Mouse (Mus musculus) urinary bladder, postnatal 4 days (tissue): ENCODE results near the gene Pam16.

Experiments
- DNase-seq, 2 experiments: peaks; one replicate each; pipeline ENCODE4 v3.0.0; 2021 to 2022; ENCODE audit warnings: low spot score in 2 of 2

Gene Pam16

GRCm38 (mm10) chr16:4611193-4611592 lies 13.6 kb downstream of the Pam16 start:
- DNase-seq, result no peak

GRCm38 (mm10) chr16:4608532-4609059 lies 16.2 kb downstream of the Pam16 start:
- no peak for DNase-seq

GRCm38 (mm10) chr16:4607818-4608531 lies 16.8 kb downstream of the Pam16 start:
- peak; percentile 78 to 82 for DNase-seq

GRCm38 (mm10) chr16:4606431-4607084 lies 18.2 kb downstream of the Pam16 start:
- DNase-seq, result peak in 1 of 2 experiments; percentile 34

- no peak for DNase-seq
These were observed 19.2 kb downstream of the Pam16 start for GRCm38 (mm10) chr16:4605514-4606131.

GRCm38 (mm10) chr16:4604293-4604837 lies 20.4 kb downstream of the Pam16 start:
- DNase-seq, result no peak

- no peak for DNase-seq
These were observed 21.3 kb downstream of the Pam16 start for GRCm38 (mm10) chr16:4603453-4603837.

GRCm38 (mm10) chr16:4602766-4603452 lies 21.9 kb downstream of the Pam16 start:
- peak in 1 of 2 experiments; percentile 64 for DNase-seq

GRCm38 (mm10) chr16:4602189-4602588 lies 22.6 kb downstream of the Pam16 start:
- no peak for DNase-seq

- DNase-seq, result no peak
These were observed 24.0 kb downstream of the Pam16 start for GRCm38 (mm10) chr16:4600701-4601310.

GRCm38 (mm10) chr16:4599616-4600015 lies 25.2 kb downstream of the Pam16 start:
- no peak for DNase-seq

- no peak for DNase-seq
These were observed 25.8 kb downstream of the Pam16 start for GRCm38 (mm10) chr16:4598891-4599543.

GRCm38 (mm10) chr16:4598041-4598440 lies 26.7 kb downstream of the Pam16 start:
- no peak for DNase-seq

GRCm38 (mm10) chr16:4597296-4597695 lies 27.5 kb downstream of the Pam16 start:
- DNase-seq, result peak in 1 of 2 experiments; percentile 33

- DNase-seq, result no peak
These were observed 28.0 kb downstream of the Pam16 start for GRCm38 (mm10) chr16:4596836-4597235.

- DNase-seq, result no peak
These were observed 28.6 kb downstream of the Pam16 start for GRCm38 (mm10) chr16:4596141-4596728.

- peak in 1 of 2 experiments; percentile 56 for DNase-seq
These were observed 29.2 kb downstream of the Pam16 start for GRCm38 (mm10) chr16:4595527-4595963.

GRCm38 (mm10) chr16:4594814-4595526 lies 29.8 kb downstream of the Pam16 start:
- peak in 1 of 2 experiments; percentile 40 for DNase-seq

- DNase-seq, result peak in 1 of 2 experiments; percentile 69
These were observed 30.6 kb downstream of the Pam16 start, which contains the start of gene Glis2 for GRCm38 (mm10) chr16:4593971-4594813. Gene Glis2, plus strand, starts transcription at chr16:4594713.
